Mouse (Mus musculus): ENCODE data around the gene Hyal1. TPM values are rescaled to one million over a fixed set of nuclear protein-coding genes. Genes with fewer than 3 reads are reported as not detected.

The Hyal1 gene
- polyA plus RNA-seq (2015; fragmentation: Nextera tagmentation; extraction: Ambion mirVana), result 6.8 and 6.9 TPM in 2 replicates

DNA sequence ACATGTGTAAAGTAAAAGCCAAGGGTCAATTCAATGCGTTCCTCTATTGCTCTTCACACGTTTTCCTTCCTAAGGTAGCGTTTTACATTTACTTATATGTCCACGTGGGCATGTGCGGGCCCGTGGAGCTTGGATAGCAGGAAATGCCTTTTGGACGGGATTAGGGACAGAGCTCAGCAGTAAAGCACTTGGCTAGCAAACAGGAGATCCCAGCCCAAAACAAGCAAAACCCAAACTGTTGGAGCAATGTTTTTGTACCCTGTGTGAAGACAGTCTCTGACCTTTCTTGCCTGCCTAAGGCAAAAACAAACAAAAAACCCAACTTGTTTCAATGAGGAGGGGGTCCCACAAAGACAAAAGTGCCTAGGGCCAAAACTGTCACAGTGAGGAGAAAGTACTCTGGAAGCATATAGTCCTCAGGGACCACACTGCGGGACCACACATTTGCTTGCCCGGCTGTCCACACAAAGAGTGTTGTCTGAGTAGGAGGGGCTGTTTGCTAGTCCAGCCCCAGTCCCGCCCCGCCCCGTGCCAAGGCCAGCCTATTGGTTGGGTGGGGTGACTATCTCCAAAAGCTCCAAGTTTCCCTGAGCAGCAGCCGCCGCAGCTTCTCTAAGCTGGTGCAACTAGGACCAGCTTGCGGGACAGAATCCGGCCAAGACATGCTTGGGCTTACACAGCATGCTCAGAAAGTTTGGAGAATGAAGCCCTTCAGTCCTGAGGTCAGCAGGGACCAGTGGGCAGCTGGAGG lies at the start of gene Hyal1:
Gene Hyal1, plus strand, starts transcription at position 571 of the 751 bp plus-strand sequence.

DNA sequence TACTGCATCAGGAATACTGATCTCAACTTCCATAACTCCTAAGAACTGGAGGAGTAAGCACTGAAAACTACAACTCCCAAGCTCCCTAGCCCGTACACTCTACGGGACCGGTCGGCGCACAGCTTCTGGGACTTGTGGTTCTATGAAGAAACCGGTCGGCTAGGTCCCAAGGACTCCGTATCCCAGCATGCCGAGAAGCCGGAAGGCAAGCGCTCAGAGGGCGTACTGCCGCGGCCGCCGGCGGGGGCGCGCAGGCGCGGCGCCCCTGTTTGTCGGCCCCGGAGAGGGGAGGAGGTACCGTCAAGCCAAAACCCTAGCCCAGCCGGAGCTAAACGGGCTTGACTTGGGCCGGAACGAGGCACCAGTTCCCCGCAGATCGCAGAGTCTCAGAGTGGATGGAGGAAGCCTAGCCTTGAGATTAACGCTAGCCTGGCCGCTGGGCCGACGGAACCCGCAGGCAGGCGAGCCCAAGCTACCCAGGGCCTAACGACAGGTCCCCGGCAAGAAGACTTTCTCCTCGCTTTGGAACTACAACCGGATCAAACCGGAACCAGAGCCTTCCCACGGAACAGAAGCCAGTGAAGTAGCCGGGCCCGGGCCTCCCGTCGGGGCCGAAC lies 42.8 kb upstream of the Hyal1 start, which contains the start of gene Tmem115:
Gene Tmem115, plus strand, starts transcription at position 155 of the 617 bp plus-strand sequence.

DNA sequence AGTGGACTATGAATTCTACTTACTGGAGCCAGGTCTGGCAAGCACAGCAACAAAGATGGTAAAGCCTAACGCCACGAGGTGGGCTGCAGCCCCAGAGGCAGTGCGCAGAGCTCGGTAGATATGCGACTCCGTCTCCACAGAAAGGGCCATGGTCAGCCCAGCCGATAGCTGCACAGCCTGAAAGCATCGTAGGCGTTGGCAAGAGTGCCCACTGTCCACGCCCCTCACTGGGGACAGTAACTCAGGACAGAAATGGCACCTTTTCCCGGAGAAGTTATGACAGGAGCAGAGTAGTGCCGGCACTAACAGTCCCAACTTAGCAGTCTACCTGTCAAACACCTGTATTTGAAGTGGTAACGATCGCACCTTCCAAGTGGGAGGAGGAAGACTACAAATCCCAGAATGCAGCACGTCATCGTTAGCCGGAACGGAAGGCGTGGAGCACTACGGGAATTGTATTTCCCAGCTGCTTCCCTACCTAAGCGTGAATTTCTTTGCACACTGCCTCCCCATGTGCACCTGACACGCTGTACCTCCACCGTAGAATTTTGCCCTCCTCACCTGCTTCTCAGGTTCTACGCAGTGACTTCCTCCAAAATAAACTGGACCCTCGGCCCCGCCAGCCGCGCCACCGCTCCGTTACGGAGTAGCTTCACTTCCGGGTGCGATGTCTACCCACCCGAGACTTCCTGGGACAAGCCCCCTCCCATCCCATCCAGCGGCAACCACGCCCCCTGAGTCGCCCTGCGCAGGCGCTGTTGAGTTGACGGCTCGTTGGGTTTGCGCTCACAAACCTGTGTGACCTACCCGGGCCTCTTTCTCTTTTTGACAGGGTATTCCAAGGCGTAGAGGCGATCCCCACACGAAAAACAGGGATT lies 35.0 kb upstream of the Hyal1 start, which contains the start of the genes Cyb561d2 and Nprl2:
Gene Cyb561d2, minus strand, starts transcription at position 720 of the 878 bp plus-strand sequence.
Gene Nprl2, plus strand, starts transcription at position 753 of the 878 bp plus-strand sequence.

DNA sequence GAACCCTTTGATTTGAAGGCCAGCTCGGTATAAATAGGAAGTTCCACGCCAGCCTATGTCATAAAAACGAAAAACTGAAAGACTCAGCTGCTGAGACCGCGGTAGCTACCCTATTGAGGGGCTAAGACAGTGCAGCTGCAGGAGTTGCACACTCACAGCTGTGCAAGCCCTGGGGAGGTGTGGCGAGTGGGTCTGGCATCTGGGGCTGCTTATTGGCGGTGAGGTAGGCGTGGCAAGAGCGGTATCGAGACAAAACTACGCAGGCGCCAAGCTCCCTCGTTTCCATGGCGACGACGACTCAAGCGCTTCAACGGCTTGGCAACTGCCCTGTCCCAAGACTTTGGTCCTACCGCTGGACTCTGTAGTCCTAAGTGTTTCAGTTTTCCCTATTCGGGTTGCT lies 29.7 kb upstream of the Hyal1 start, which contains the start of gene Zmynd10:
Gene Zmynd10, plus strand, starts transcription at position 273 of the 400 bp plus-strand sequence.

DNA sequence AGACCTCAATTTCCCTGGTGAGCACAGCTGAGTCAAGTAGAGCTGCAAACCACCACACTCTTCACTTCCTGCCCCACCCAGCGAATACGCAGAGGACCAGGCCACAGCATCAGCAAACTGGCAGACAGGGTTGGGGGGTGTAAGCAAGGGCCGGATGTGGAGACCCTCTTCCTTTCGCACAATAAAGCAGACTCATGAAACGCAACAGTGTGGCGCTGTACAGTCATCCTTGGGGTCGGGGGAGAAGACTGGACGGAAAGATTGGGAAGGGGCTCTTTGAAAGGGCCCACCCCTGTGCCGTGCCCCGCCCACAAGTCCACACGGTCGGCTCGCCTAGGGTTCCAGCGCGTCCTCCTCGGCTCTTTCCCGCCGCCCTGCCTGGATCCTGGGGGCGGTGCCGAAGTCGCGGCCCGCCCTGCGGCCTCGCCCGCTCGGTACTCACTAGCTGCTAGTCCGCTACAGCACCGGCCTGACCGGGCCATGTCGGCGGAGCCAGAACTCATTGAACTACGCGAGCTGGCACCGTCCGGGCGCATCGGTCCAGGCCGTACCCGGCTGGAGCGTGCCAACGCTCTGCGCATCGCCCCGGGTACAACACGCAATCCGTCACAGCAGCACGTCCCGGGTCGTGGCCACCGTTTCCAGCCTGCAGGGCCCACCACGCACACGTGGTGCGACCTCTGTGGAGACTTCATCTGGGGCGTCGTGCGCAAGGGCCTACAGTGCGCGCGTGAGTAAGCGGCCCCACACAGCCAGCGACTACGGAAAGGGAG lies 25.4 kb upstream of the Hyal1 start, which contains the start of gene Rassf1:
Gene Rassf1, plus strand, starts transcription at position 439 of the 773 bp plus-strand sequence.

DNA sequence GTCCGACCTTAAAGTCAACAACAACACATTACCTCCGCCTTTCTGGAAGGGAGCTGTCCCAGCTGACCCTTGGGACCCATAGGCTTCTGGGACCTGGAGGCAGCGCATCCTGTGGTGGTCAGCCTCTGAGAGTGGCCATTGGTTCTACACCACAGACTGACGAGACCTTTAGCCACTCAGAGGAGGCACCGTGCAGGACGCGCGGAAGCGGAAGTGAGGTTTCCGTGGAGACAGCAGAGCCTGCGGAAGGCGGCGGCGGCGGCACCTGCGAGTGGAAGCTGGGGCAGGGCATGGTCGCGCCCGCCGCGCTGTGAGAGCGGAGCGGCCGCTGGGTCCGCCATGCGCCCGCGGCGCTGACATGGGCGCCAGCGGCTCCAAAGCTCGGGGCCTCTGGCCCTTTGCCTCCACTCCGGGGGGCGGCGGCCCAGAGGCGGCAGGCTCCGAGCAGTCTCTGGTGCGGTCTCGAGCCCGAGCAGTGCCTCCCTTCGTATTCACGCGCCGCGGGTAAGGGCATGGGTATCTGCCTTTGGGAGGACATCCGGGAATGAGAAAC lies 13.6 kb upstream of the Hyal1 start, which contains the start of gene Tusc2:
Gene Tusc2, plus strand, starts transcription at position 227 of the 553 bp plus-strand sequence.

DNA sequence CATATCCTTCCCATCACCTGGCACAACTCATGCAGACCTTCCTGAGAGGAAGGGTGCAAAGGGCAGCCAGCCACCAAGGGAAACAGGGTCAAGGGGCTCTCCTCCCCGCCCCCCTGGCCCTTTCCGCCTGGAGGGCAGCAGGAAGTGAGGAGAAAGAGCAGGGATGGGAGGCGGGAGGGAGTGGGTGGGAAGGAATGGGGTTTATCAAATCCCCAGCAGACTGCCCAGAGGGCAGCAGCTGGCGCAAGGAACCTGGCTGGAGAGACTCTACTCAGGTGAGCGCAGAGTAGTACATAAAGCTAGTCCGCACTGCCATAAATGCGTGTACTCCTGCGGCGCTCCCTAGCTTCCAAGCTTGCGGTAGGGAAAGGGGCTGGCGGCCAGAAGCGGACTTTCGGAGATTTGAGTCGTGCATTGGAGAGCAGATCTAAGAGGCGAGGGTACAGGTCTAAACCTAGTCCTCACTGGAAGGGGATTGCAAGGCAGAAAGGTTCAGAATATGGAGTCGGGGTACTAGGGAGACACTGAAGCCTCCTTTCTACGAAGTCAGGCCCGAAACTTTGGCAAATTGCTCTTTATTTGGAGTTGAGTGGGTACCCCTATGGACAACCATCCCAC lies 8.9 kb upstream of the Hyal1 start, which contains the start of gene Hyal2:
Gene Hyal2, plus strand, starts transcription at position 244 of the 618 bp plus-strand sequence.

DNA sequence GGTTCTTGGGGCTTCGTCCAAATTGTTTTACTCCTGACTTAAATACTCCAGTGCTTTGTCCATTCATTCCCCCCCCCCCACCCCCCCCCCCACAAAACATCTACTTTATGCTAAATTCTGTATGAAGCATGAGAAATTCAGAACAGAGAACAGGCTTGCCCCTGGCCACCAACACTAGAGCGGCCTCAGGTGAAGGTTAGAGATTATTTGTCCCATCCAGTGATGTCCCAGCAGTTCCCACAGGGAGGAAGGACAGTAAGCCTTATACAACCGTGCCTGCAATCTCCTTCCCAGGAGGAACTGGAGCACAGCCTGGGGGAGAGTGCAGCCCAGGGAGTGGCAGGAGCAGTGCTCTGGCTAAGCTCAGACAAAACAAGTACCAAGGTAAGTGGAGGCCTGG lies 1.9 kb downstream of the Hyal1 start, which contains the start of gene Naa80:
Gene Naa80, plus strand, starts transcription at position 301 of the 400 bp plus-strand sequence.

DNA sequence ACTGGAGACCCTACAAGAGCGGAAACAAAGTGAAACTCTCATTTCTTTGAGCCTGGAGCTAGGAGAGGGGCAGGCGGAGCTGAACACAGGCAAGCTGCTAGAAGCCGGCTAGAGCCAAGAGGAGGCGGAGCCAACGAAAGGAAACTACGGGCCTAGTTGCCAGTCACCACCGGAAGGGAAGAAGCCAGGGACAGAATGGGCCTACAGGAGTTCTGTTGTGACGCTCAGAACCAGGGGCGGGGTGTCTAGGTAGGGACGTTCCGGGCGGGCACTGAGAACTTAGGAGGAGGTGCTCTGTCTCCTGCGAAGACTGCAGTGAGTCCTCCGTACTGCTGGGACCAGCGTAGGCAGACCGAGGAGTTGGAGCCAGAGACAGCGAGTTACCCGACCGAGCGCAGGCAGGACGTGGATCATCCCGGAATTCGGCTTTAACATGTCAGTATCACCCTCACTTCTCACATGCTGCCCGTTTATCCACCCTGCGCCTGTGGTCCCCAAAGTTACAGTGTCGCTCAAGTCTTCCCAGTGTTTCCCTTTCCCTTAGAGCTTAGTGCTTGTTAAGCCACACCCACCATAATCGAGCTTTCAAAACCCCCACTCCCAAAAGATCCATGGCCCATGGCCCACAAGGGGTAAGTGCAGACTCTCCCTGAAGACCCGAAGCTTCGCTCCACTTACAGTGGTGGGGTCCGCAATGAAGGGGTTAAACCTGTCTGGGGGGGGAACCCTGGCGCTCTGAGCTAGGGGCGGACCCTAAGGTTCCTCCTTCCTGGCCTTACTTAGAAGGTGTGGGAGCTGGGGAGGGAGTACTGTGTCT lies 4.0 kb downstream of the Hyal1 start, which contains the start of gene Hyal3:
Gene Hyal3, plus strand, starts transcription at position 318 of the 817 bp plus-strand sequence.

DNA sequence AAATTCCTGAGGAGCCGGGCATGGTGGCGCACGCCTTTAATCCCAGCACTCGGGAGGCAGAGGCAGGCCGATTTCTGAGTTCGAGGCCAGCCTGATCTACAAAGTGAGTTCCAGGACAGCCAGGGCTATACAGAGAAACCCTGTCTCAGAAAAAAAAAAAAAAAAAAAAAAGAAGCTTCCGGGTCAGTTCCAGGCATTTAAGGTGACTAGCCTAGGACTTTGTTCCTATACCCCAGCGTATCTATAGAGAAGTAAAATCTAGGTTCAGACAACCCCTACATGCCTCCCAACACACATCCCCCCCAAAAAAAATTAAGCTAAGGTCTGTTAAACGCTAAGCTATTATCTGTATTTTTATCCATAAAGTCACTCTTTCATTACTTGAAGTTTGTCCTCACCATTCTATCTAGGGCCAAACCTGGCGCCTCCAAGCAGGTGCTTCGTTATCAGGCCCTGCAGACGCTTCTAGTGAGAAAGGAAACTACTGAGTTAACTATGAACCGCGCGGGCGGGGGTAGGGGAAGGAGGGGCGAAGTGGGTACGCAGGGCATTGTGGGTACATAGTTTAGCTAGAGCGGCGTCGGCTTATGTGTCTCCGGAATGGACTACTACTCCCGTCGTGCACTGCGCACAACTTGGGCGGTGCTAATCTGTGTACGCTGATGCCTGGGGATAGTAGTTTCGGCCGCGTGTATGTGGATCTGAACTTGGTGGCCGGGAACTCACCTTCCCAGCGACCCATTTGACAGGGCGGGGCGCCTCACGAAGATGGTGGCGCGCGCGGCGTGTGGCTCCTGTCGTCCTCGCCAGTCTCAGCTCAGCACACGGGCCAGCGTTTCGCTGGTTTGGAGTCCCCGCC lies 10.5 kb downstream of the Hyal1 start, which contains the start of gene Ifrd2:
Gene Ifrd2, plus strand, starts transcription at position 669 of the 859 bp plus-strand sequence.

DNA sequence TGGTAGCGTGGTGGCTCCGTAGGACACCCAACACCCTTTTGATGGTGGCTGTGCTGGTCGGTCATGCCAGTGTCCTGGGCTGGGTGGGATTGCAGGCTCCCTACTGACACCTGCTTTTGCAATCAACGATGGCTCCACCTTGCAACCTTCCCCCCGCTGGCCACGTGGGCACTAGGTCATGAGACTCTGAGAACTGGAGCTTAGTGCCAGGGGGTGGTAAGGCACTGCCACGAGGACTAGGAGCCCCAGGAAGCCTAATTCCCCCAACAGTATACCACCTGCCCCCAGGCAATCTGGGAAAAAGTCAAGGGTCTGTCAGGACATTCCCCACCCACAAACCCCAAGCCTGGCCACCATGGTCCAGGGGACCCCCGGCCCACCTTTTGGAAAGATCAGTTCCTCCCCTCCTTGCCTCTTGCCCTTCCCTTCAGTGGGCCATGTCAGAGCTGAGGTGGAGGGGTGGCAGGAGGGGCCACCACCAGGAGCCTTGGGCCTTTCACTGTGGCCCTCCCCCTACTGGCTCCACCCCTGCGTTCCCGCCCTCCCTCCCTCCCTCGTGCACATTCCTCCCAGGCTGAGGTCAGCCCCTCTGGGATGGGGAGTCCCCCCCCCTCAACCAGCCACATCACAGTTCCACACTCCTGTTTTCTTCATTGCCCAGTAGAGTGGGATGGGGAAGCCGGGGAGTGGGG lies 32.2 kb downstream of the Hyal1 start, which contains the start of gene Sema3b:
Gene Sema3b, minus strand, starts transcription at position 489 of the 692 bp plus-strand sequence.

Other genes starting within 250 kb of the Hyal1 start
- gene Hemk1, start 238.6 kb upstream of the Hyal1 start, polyA plus RNA-seq (2015; fragmentation: Nextera tagmentation; extraction: Ambion mirVana), result 3.8 and 3.9 TPM in 2 replicates
- 0.28 TPM in 1 of 2 replicates, not detected in the other for gene 6430571L13Rik, start 236.3 kb upstream of the Hyal1 start, polyA plus RNA-seq (2015; fragmentation: Nextera tagmentation; extraction: Ambion mirVana)
- gene Cacna2d2, start 177.3 kb upstream of the Hyal1 start, polyA plus RNA-seq (2015; fragmentation: Nextera tagmentation; extraction: Ambion mirVana), result 0.20 and 0.23 TPM in 2 replicates
- gene Tmem115, start 43.0 kb upstream of the Hyal1 start, polyA plus RNA-seq (2015; fragmentation: Nextera tagmentation; extraction: Ambion mirVana), result 18.2 and 21.5 TPM in 2 replicates
- gene Cyb561d2, start 34.7 kb upstream of the Hyal1 start, polyA plus RNA-seq (2015; fragmentation: Nextera tagmentation; extraction: Ambion mirVana), result 14.9 and 16.8 TPM in 2 replicates
- 12.4 and 12.5 TPM in 2 replicates for gene Nprl2, start 34.7 kb upstream of the Hyal1 start, polyA plus RNA-seq (2015; fragmentation: Nextera tagmentation; extraction: Ambion mirVana)
- not detected in 2 replicates for gene Zmynd10, start 29.6 kb upstream of the Hyal1 start, polyA plus RNA-seq (2015; fragmentation: Nextera tagmentation; extraction: Ambion mirVana)
- gene Rassf1, start 25.4 kb upstream of the Hyal1 start, polyA plus RNA-seq (2015; fragmentation: Nextera tagmentation; extraction: Ambion mirVana), result 32.9 and 34.1 TPM in 2 replicates
- gene Tusc2, start 13.7 kb upstream of the Hyal1 start, polyA plus RNA-seq (2015; fragmentation: Nextera tagmentation; extraction: Ambion mirVana), result 38.6 and 39.5 TPM in 2 replicates
- 28.4 and 28.8 TPM in 2 replicates for gene Hyal2, start 9.0 kb upstream of the Hyal1 start, polyA plus RNA-seq (2015; fragmentation: Nextera tagmentation; extraction: Ambion mirVana)
- 18.5 and 20.0 TPM in 2 replicates for gene Naa80, start 2.0 kb downstream of the Hyal1 start, polyA plus RNA-seq (2015; fragmentation: Nextera tagmentation; extraction: Ambion mirVana)
- gene Hyal3, start 3.9 kb downstream of the Hyal1 start, polyA plus RNA-seq (2015; fragmentation: Nextera tagmentation; extraction: Ambion mirVana), result 1.8 and 2.4 TPM in 2 replicates
- gene Ifrd2, start 10.7 kb downstream of the Hyal1 start, polyA plus RNA-seq (2015; fragmentation: Nextera tagmentation; extraction: Ambion mirVana), result 146 and 158 TPM in 2 replicates
- 1.2 TPM in 2 replicates for gene Sema3b, start 32.3 kb downstream of the Hyal1 start, polyA plus RNA-seq (2015; fragmentation: Nextera tagmentation; extraction: Ambion mirVana)
- 287 and 324 TPM in 2 replicates for gene Gnai2, start 58.4 kb downstream of the Hyal1 start, polyA plus RNA-seq (2015; fragmentation: Nextera tagmentation; extraction: Ambion mirVana)
- gene Slc38a3, start 92.6 kb downstream of the Hyal1 start, polyA plus RNA-seq (2015; fragmentation: Nextera tagmentation; extraction: Ambion mirVana), result 0.54 and 0.63 TPM in 2 replicates
- 1.5 and 2.1 TPM in 2 replicates for gene Gnat1, start 102.8 kb downstream of the Hyal1 start, polyA plus RNA-seq (2015; fragmentation: Nextera tagmentation; extraction: Ambion mirVana)
- 4.4 and 6.3 TPM in 2 replicates for gene Sema3f, start 133.5 kb downstream of the Hyal1 start, polyA plus RNA-seq (2015; fragmentation: Nextera tagmentation; extraction: Ambion mirVana)
- gene Rbm5, start 194.1 kb downstream of the Hyal1 start, polyA plus RNA-seq (2015; fragmentation: Nextera tagmentation; extraction: Ambion mirVana), result 86.8 and 98.0 TPM in 2 replicates

Data from spleen, postnatal 0 days (tissue).